Comparison of ENCODE assay signal across 11 mouse cellular contexts in genomic region chr10:78303675-78304074, GRCm38 (mm10). TPM values are rescaled to one million over a fixed set of nuclear protein-coding genes. Genes with fewer than 3 reads are reported as not detected.
DNase-seq lines count a peak whose midpoint lies in the region; ATAC-seq and TF ChIP-seq lines count a peak whose summit lies in the region.
"Had no signal": no experiment of that assay in that cellular context is flagged by ENCODE, and none has a peak within 500 bp of the region (broad histone marks: within the 10 kb centered on the region; RNA-seq: fewer than 3 reads in every experiment).

No protein-coding gene starts in this region.

- peak; percentile 41 for DNase-seq in midbrain, embryonic 11.5 days (ENCODE audit: low spot score, missing footprints)
- no peak for DNase-seq in midbrain, postnatal 0 days (ENCODE audit: low spot score)
- no peak for DNase-seq in G1E (ENCODE audit: low spot score)
- peak; percentile 54 for DNase-seq in splenic B cell, adult 2 months (ENCODE audit: low read depth, low spot score)
- DNase-seq in hindbrain, embryonic 11.5 days (ENCODE audit: low spot score): no peak

- 90% methylated on average over 7 of the region's 7 CpGs for WGBS in midbrain, embryonic 11.5 days
- WGBS in midbrain, postnatal 0 days: 84% methylated on average over 7 of the region's 7 CpGs
- 71% methylated on average over 7 of the region's 7 CpGs for WGBS in intestine, embryonic 15.5 days
- WGBS in hindbrain, embryonic 11.5 days: 89% methylated on average over 7 of the region's 7 CpGs
- WGBS in midbrain, embryonic 16.5 days: 92% methylated on average over 7 of the region's 7 CpGs

- no peaks in the 10 kb centered on the region for H3K4me1 ChIP-seq in midbrain, embryonic 11.5 days (ENCODE audit: control insufficient read depth, insufficient read depth, low read length)
- no peaks in the 10 kb centered on the region for H3K4me1 ChIP-seq in midbrain, postnatal 0 days (ENCODE audit: insufficient read depth, low read length)
- H3K4me1 ChIP-seq in G1E (ENCODE audit: insufficient read depth, low read depth, low read length): 0 out of 2 replicates have a peak, but pooled peaks cover 3% of the 10 kb centered on the region
- no peaks in the 10 kb centered on the region for H3K4me1 ChIP-seq in intestine, embryonic 15.5 days (replicated peaks)
- no peaks in the 10 kb centered on the region for H3K4me1 ChIP-seq in hindbrain, embryonic 11.5 days (replicated peaks; ENCODE audit: control insufficient read depth, insufficient read depth, low read length)
- H3K4me1 ChIP-seq in midbrain, embryonic 16.5 days (ENCODE audit: control insufficient read depth, insufficient read depth, low read length): no peaks in the 10 kb centered on the region
- H3K4me1 ChIP-seq: forebrain, embryonic 15.5 days; midbrain, embryonic 13.5 days had no signal

- ATAC-seq in midbrain, embryonic 11.5 days (ENCODE audit: low FRiP score): no peak
- ATAC-seq in midbrain, postnatal 0 days (ENCODE audit: low FRiP score): no peak
- ATAC-seq in G1E (ENCODE audit: extremely low read depth, insufficient number of reproducible peaks, low FRiP score, poor library complexity, severe bottlenecking): no peak
- peak; percentile 84 for ATAC-seq in intestine, embryonic 15.5 days
- ATAC-seq in hindbrain, embryonic 11.5 days (ENCODE audit: low FRiP score): no peak
- no peak for ATAC-seq in midbrain, embryonic 16.5 days
- ATAC-seq: forebrain, embryonic 15.5 days; midbrain, embryonic 13.5 days; Patski had no signal

- no peak overlapping the region for H3K9ac ChIP-seq in midbrain, embryonic 11.5 days (ENCODE audit: low read length)
- no peak overlapping the region for H3K9ac ChIP-seq in midbrain, postnatal 0 days (replicated peaks; ENCODE audit: low read length, poor library complexity, severe bottlenecking)
- no peak overlapping the region for H3K9ac ChIP-seq in intestine, embryonic 15.5 days
- no peak overlapping the region for H3K9ac ChIP-seq in hindbrain, embryonic 11.5 days (ENCODE audit: low read depth, low read length)
- H3K9ac ChIP-seq in midbrain, embryonic 16.5 days (ENCODE audit: low read depth, low read length): no peak overlapping the region
- H3K9ac ChIP-seq: forebrain, embryonic 15.5 days; midbrain, embryonic 13.5 days had no signal

- no peak overlapping the region for H3K27ac ChIP-seq in midbrain, embryonic 11.5 days (ENCODE audit: low read depth, low read length)
- H3K27ac ChIP-seq in midbrain, postnatal 0 days (ENCODE audit: low read depth, low read length): no peak overlapping the region
- peak overlapping the region; percentile 22; the same call in 1 of the 2 replicates for H3K27ac ChIP-seq in intestine, embryonic 15.5 days
- no peak overlapping the region for H3K27ac ChIP-seq in hindbrain, embryonic 11.5 days (ENCODE audit: low read depth, low read length)
- H3K27ac ChIP-seq in midbrain, embryonic 16.5 days (ENCODE audit: low read length): no peak overlapping the region
- H3K27ac ChIP-seq: forebrain, embryonic 15.5 days; midbrain, embryonic 13.5 days had no signal

- no peak overlapping the region for H3K4me2 ChIP-seq in midbrain, embryonic 11.5 days
- no peak overlapping the region for H3K4me2 ChIP-seq in midbrain, postnatal 0 days (ENCODE audit: low read depth, low read length, poor library complexity, severe bottlenecking)
- H3K4me2 ChIP-seq in intestine, embryonic 15.5 days (replicated peaks): 0 out of 2 replicates have a peak overlapping the region, but pooled peaks have one; percentile 6
- H3K4me2 ChIP-seq in hindbrain, embryonic 11.5 days (replicated peaks; ENCODE audit: low read depth, low read length): no peak overlapping the region
- H3K4me2 ChIP-seq in midbrain, embryonic 16.5 days (ENCODE audit: low read length): no peak overlapping the region
- H3K4me2 ChIP-seq: forebrain, embryonic 15.5 days; heart, embryonic 11.5 days; midbrain, embryonic 13.5 days had no signal

- no peak for TF ChIP-seq CTCF in midbrain, postnatal 0 days (IDR thresholded peaks at IDR 0.05)
- TF ChIP-seq CTCF in G1E (IDR thresholded peaks at IDR 0.05; ENCODE audit: low read depth, low read length): no peak

- no peaks in the 10 kb centered on the region for H3K9me3 ChIP-seq in midbrain, embryonic 11.5 days (ENCODE audit: control insufficient read depth, low read length)
- H3K9me3 ChIP-seq in midbrain, postnatal 0 days (ENCODE audit: low read length): no peaks in the 10 kb centered on the region
- no peaks in the 10 kb centered on the region for H3K9me3 ChIP-seq in G1E (replicated peaks)
- no peaks in the 10 kb centered on the region for H3K9me3 ChIP-seq in intestine, embryonic 15.5 days
- H3K9me3 ChIP-seq in hindbrain, embryonic 11.5 days (ENCODE audit: control insufficient read depth, low read length): no peaks in the 10 kb centered on the region
- H3K9me3 ChIP-seq in midbrain, embryonic 16.5 days (replicated peaks; ENCODE audit: control insufficient read depth, low read length, poor library complexity, severe bottlenecking): no peaks in the 10 kb centered on the region
- H3K9me3 ChIP-seq: forebrain, embryonic 15.5 days; midbrain, embryonic 13.5 days had no signal

- no peaks in the 10 kb centered on the region for H3K27me3 ChIP-seq in midbrain, embryonic 11.5 days (ENCODE audit: control insufficient read depth, insufficient read depth, low read length)
- H3K27me3 ChIP-seq in midbrain, postnatal 0 days (ENCODE audit: insufficient read depth, low read length): no peaks in the 10 kb centered on the region
- H3K27me3 ChIP-seq in G1E (ENCODE audit: insufficient read depth, low read length): peaks cover 41% of the 10 kb centered on the region
- H3K27me3 ChIP-seq in intestine, embryonic 15.5 days (replicated peaks): no peaks in the 10 kb centered on the region
- no peaks in the 10 kb centered on the region for H3K27me3 ChIP-seq in splenic B cell, adult 2 months (ENCODE audit: control insufficient read depth, insufficient read depth, low read length, poor library complexity, severe bottlenecking)
- H3K27me3 ChIP-seq in hindbrain, embryonic 11.5 days (ENCODE audit: control insufficient read depth, insufficient read depth, low read length): no peaks in the 10 kb centered on the region
- no peaks in the 10 kb centered on the region for H3K27me3 ChIP-seq in midbrain, embryonic 16.5 days (ENCODE audit: control insufficient read depth, insufficient read depth, low read depth, low read length)
- H3K27me3 ChIP-seq: forebrain, embryonic 15.5 days; midbrain, embryonic 13.5 days; Patski had no signal

- peaks cover 2% of the 10 kb centered on the region; the same call in 1 of the 2 replicates for H3K36me3 ChIP-seq in midbrain, embryonic 11.5 days (ENCODE audit: control insufficient read depth, insufficient read depth, low read length)
- 0 out of 2 replicates have a peak, but pooled peaks cover 3% of the 10 kb centered on the region for H3K36me3 ChIP-seq in midbrain, postnatal 0 days (ENCODE audit: insufficient read depth, low read length)
- H3K36me3 ChIP-seq in G1E (replicated peaks): no peaks in the 10 kb centered on the region
- 0 out of 2 replicates have a peak, but pooled peaks cover 2% of the 10 kb centered on the region for H3K36me3 ChIP-seq in intestine, embryonic 15.5 days
- H3K36me3 ChIP-seq in splenic B cell, adult 2 months (ENCODE audit: control insufficient read depth, insufficient read depth, low read length, poor library complexity, severe bottlenecking): no peaks in the 10 kb centered on the region
- 0 out of 2 replicates have a peak, but pooled peaks cover 3% of the 10 kb centered on the region for H3K36me3 ChIP-seq in hindbrain, embryonic 11.5 days (ENCODE audit: control insufficient read depth, insufficient read depth, low read length)
- H3K36me3 ChIP-seq in midbrain, embryonic 16.5 days (ENCODE audit: control insufficient read depth, insufficient read depth, low read length): 0 out of 2 replicates have a peak, but pooled peaks cover 3% of the 10 kb centered on the region
- H3K36me3 ChIP-seq: forebrain, embryonic 15.5 days had no signal

- no peak overlapping the region for H3K4me3 ChIP-seq in midbrain, embryonic 11.5 days (ENCODE audit: low read depth, low read length)
- no peak overlapping the region for H3K4me3 ChIP-seq in midbrain, postnatal 0 days (ENCODE audit: low read depth, low read length)
- 0 out of 2 replicates have a peak overlapping the region, but pooled peaks have one; percentile 8 for H3K4me3 ChIP-seq in G1E (ENCODE audit: low read depth, low read length)
- no peak overlapping the region for H3K4me3 ChIP-seq in intestine, embryonic 15.5 days (replicated peaks)
- no peak overlapping the region for H3K4me3 ChIP-seq in hindbrain, embryonic 11.5 days (ENCODE audit: low read depth, low read length)
- no peak overlapping the region for H3K4me3 ChIP-seq in midbrain, embryonic 16.5 days (ENCODE audit: low read depth, low read length)
- H3K4me3 ChIP-seq: forebrain, embryonic 15.5 days; midbrain, embryonic 13.5 days had no signal

RNA-seq across cellular contexts. Expression of gene Agpat3, which starts 48.6 kb away (rescaled TPM):
- 37.8 and 46.3 TPM in 2 replicates for polyA plus RNA-seq in midbrain, embryonic 11.5 days (2014; fragmentation: Nextera tagmentation; extraction: Ambion mirVana)
- 106 and 137 TPM in 2 replicates for total RNA-seq in midbrain, postnatal 0 days (2014; rRNA removed)
- polyA plus RNA-seq in midbrain, postnatal 0 days (2015; fragmentation: Nextera tagmentation; extraction: Ambion mirVana): 91.7 and 96.8 TPM in 2 replicates
- total RNA-seq in G1E (2014; fragmentation: Nextera tagmentation): 1.2 and 2.3 TPM in 2 replicates
- 1.9 and 2.3 TPM in 2 replicates for total RNA-seq in G1E (2017)
- 2.9 and 3.0 TPM in 2 replicates for polyA plus RNA-seq in G1E (2012)
- polyA plus RNA-seq in intestine, embryonic 15.5 days (2015; fragmentation: Nextera tagmentation; extraction: Ambion mirVana): 58.2 and 70.6 TPM in 2 replicates
- 44.1 and 46.0 TPM in 2 replicates for polyA plus RNA-seq in hindbrain, embryonic 11.5 days (2014; fragmentation: Nextera tagmentation; extraction: Ambion mirVana)
- polyA plus RNA-seq in midbrain, embryonic 16.5 days (2015; fragmentation: Nextera tagmentation; extraction: Ambion mirVana): 61.4 and 66.3 TPM in 2 replicates

RNA-seq across cellular contexts. Expression of gene Trappc10, which starts 59.2 kb away (rescaled TPM):
- 16.7 and 17.5 TPM in 2 replicates for polyA plus RNA-seq in midbrain, embryonic 11.5 days (2014; fragmentation: Nextera tagmentation; extraction: Ambion mirVana)
- total RNA-seq in midbrain, postnatal 0 days (2014; rRNA removed): 102 and 129 TPM in 2 replicates
- polyA plus RNA-seq in midbrain, postnatal 0 days (2015; fragmentation: Nextera tagmentation; extraction: Ambion mirVana): 35.1 and 42.2 TPM in 2 replicates
- total RNA-seq in G1E (2014; fragmentation: Nextera tagmentation) (43.5 and 93.6 TPM in 2 replicates), G1E (2017) (30.2 and 33.3 TPM in 2 replicates)
- 54.7 and 75.1 TPM in 2 replicates for polyA plus RNA-seq in G1E (2012)
- polyA plus RNA-seq in intestine, embryonic 15.5 days (2015; fragmentation: Nextera tagmentation; extraction: Ambion mirVana): 17.3 and 17.6 TPM in 2 replicates
- polyA plus RNA-seq in hindbrain, embryonic 11.5 days (2014; fragmentation: Nextera tagmentation; extraction: Ambion mirVana): 17.7 and 21.2 TPM in 2 replicates
- polyA plus RNA-seq in midbrain, embryonic 16.5 days (2015; fragmentation: Nextera tagmentation; extraction: Ambion mirVana): 22.4 and 27.1 TPM in 2 replicates

Comparison
In these comparisons a context has a peak if more than half of its experiments do, and no peak if none do; other contexts are left out.
1. DNase-seq: peak in midbrain, embryonic 11.5 days (single experiment) and splenic B cell, adult 2 months (single experiment); none in midbrain, postnatal 0 days (single experiment), G1E (single experiment) and hindbrain, embryonic 11.5 days (single experiment).